Mouse (Mus musculus) C2C12 (cell line): Measurements from ENCODE around the gene Gm3072. TPM values are rescaled to one million over a fixed set of nuclear protein-coding genes. Genes with fewer than 3 reads are reported as not detected.
"Not testable (repeated sequence)": the region's sequence is repeated elsewhere in the genome, so short reads cannot be mapped to it uniquely, and the experiment has no call there.

Source experiments
- H3K27me3 ChIP-seq: one replicate; pipeline ENCODE4 v1.6.1; 2011; ENCODE audit not compliant: control insufficient read depth, insufficient read depth, insufficient read length
- H3K36me3 ChIP-seq: one replicate; pipeline ENCODE4 v1.6.1; 2011; ENCODE audit not compliant: control insufficient read depth, insufficient read depth
- H3K4me3 ChIP-seq: one replicate; pipeline ENCODE4 v1.5.1; 2011; ENCODE audit warnings: mild to moderate bottlenecking, control low read depth; ENCODE audit not compliant: poor library complexity, insufficient read depth, severe bottlenecking
- H3K79me2 ChIP-seq: one replicate; pipeline ENCODE4 v1.6.1; 2011; ENCODE audit not compliant: control insufficient read depth, insufficient read depth
- H3K79me3 ChIP-seq: one replicate; pipeline ENCODE4 v1.6.1; 2011; ENCODE audit warnings: low read depth, control low read depth
- H3ac ChIP-seq: one replicate; pipeline ENCODE3; 2011; ENCODE audit warnings: low read depth; ENCODE audit not compliant: control insufficient read depth, insufficient read length
- long read RNA-seq, 2 experiments: library from polyadenylated mRNA; unstranded; transcript quantifications; one replicate each; pipeline ENCODE4 v2.0.0; 2019 to 2020
- polyA plus RNA-seq: library from polyadenylated mRNA; unstranded; fragments of >200 nt; fragmentation: generic; extraction: Trizol; gene quantifications from one replicate; pipeline ENCODE4 v1.2.1, GENCODE M21; 2012; ENCODE audit warnings: missing spikeins

Gm3072 gene
- not detected for polyA plus RNA-seq
- long read RNA-seq, experiment 1 = 0 reads
- long read RNA-seq, experiment 2 = 0 reads

DNA sequence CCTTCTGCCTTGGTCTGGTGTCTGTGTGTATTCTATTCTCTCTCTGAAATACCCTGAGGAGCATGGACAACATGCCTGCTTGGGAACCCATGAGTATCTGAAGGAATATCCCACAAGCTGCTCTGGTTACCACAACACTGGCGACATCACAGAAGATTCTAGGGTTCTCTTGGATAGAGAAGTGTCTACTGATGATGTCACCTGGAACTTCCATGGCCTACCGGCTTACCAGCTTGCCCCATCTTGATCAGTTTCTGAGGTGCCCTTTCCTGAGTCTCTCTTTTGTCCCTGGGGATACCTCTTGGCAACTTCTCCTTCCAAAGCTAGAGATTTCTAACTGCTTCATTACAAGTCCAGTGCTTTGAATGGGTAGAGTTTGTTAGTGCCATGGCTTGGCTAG, at the start of gene Gm3072:
Gm3072 (minus strand) TSS at position 101 of the 400 bp plus-strand sequence.
- H3K79me2 ChIP-seq, H3K4me3 ChIP-seq, H3K27me3 ChIP-seq, H3ac ChIP-seq, H3K36me3 ChIP-seq, H3K79me3 ChIP-seq: not testable (repeated sequence)

DNA sequence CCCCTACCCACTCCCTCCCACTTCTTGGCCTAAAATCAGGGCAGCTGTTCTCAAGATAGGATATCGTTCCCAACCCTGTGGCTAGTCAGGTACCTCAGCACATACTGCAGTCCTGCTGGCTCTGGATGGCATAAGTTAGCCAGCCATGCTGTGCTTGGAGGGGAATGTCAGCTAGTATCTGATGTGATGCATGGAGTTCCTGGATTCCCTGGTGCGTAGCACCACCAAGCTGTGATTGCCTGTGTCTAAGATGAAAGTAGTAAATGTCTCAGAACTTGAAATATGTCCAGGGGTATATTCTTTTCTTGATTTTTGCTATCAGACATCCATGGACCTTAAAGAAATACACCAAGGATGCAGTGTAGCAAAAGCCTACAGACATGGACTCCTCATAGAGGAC, 23.8 kb upstream of the Gm3072 start:
- H3K27me3 ChIP-seq, H3K36me3 ChIP-seq, H3ac ChIP-seq, H3K79me3 ChIP-seq, H3K4me3 ChIP-seq, H3K79me2 ChIP-seq: not testable (repeated sequence)

DNA sequence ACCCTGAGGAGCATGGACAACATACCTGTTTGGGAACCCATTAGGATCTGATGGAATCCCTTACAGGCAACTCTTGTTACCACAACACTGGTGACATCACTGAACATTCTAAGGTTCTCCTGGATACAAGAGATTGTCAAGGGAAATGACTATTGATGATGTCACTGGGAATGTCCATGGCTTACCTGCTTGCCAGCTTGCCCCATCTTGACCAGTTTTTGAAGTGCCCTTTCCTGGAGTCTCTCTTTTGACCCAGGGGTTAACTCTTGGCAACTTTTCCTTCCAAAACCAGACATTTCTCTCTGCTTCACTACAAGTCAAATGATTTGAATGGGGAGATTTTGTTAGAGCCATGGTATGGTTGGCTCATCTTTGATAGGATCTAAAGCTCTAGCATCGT, 22.0 kb upstream of the Gm3072 start, which contains the start of gene Gm3676:
Gm3676 (minus strand) TSS at position 101 of the 400 bp plus-strand sequence.
- H3K79me3 ChIP-seq, H3K79me2 ChIP-seq, H3K27me3 ChIP-seq, H3K36me3 ChIP-seq, H3K4me3 ChIP-seq, H3ac ChIP-seq: not testable (repeated sequence)

DNA sequence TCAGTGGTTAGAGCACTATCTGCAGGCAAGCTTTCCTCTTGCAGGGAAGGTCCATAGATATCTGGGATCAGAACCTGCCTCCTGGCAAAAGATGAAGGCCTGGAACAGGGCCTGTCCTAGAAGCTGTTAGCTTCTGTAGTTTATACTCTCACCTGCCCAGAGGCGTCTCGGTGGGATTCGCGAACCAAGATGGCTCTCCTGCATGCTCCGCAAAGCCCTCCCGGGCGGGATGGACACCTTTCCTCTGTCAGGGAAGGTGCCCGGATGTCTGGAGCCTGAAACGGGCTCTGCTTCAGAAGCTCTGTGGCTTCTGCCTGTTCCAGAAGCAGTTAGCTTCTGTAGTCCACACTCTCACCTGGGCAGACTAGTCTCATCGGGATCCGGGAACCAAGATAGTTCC, 5.7 kb upstream of the Gm3072 start:
- H3ac ChIP-seq, H3K79me2 ChIP-seq, H3K4me3 ChIP-seq, H3K27me3 ChIP-seq, H3K36me3 ChIP-seq, H3K79me3 ChIP-seq: not testable (repeated sequence)

DNA sequence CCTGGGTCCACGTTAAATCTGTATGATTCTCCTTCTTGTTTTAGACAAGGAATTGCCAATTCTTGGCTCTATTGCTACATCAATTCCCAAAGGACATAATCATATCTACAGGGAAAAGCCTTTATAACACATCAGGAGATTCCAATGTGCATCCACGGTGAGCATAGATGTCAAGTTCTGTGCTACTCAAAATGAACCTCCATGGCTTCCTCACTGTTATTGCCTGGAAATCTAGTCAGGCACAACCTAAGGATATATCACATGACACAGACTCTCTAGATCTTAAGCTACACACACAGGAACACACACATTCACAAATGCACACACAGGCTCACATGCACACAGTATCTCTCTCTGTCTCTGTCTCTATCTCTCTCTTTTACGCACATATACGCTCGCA, 1.9 kb downstream of the Gm3072 start:
- H3ac ChIP-seq, H3K79me3 ChIP-seq, H3K79me2 ChIP-seq, H3K4me3 ChIP-seq, H3K27me3 ChIP-seq, H3K36me3 ChIP-seq: not testable (repeated sequence)

DNA sequence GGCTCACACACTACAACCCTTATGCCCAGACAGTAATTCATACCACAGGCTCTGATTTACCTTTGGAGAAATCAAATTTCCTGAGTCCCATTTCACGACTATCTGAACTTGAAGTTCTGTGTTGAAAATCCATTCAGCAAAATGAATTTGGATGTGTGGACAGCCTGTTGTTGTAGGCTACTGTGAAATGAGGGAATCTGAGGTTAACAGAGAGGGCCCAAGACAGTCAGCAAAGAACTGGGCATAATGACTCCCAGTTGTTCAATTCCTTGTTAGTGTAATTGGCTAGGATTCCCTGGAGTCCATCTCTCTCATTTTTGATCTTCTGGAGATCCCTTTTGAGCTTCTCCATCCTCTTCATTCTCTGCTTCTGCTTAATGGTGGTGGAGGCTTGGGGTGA, 13.7 kb downstream of the Gm3072 start:
- not testable (repeated sequence) for H3K4me3 ChIP-seq, H3K79me3 ChIP-seq, H3ac ChIP-seq, H3K36me3 ChIP-seq, H3K79me2 ChIP-seq, H3K27me3 ChIP-seq

DNA sequence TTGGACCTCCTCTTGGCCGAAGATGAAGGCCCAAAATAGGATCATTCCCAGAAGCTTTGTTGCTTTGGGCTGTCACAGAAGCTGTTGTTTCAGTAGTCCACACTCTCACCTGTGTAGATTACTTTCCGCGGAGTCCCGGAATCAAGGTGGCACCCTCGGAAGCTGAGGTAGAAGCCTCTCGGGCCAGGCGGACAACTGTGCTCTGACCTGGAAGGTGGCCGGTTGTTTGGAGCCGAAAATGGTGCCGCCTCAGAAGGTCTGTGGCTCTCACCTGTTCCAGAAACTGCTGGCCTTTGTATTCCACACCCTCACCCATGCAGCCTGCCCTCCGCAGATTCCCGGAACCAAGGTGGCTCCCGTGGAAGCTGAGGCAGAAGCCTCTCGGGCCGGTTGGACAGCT, 23.5 kb downstream of the Gm3072 start:
- not testable (repeated sequence) for H3K36me3 ChIP-seq, H3K27me3 ChIP-seq, H3ac ChIP-seq, H3K4me3 ChIP-seq, H3K79me3 ChIP-seq, H3K79me2 ChIP-seq

DNA sequence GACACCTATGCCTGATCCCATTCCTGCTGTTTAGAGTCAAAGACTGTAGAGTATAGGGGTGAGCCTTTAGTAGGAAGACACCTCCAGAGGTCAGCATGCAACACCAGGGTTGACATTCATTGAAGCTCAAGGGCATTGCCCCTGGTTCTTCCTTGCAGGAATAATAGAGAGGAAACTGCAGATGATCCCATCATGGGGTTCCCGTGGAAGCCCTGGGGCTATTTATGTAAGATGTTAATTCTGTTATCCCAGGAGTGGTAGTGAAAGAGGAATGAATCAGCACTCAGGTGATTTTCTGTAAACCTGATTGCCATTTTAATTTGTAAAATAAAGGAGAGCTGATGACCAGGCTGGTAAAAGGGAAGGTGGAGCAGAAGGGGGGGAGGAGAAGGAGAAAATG, 38.1 kb downstream of the Gm3072 start:
- H3K4me3 ChIP-seq, H3K36me3 ChIP-seq, H3ac ChIP-seq, H3K27me3 ChIP-seq, H3K79me3 ChIP-seq, H3K79me2 ChIP-seq: not testable (repeated sequence)

DNA sequence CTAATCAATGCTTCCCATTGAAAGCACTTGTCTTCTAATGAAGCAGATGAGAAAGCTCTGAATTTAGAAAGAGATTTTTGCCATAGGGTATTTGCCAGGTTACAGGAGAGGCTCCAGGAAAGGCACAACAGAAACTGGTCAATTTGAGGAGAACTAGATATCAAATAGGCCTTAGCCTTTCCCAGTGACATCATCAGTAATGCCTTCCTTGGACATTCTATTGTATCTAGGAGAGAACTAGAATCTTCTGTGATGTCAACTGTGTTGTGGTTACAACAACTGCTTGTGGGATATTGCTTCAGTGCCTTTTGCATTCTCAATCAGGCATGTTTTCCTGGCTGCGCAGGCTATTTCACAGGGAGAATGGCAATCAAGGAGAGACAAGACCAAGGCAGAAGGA, 51.5 kb downstream of the Gm3072 start, which contains the start of gene 1700049E17Rik2:
1700049E17Rik2 (plus strand) TSS at position 301 of the 400 bp plus-strand sequence.
- H3K36me3 ChIP-seq, H3K4me3 ChIP-seq, H3K27me3 ChIP-seq, H3K79me2 ChIP-seq, H3K79me3 ChIP-seq, H3ac ChIP-seq: not testable (repeated sequence)

Other genes starting within 250 kb of the Gm3072 start
- gene Gm7945, start 238.2 kb downstream of the Gm3072 start, polyA plus RNA-seq = not detected
- gene Gm6482, start 216.3 kb downstream of the Gm3072 start, polyA plus RNA-seq = not detected
- gene Gm7954, start 171.1 kb downstream of the Gm3072 start, polyA plus RNA-seq = not detected
- gene Gm3486, start 135.1 kb downstream of the Gm3072 start, polyA plus RNA-seq = not detected
- not detected for gene Gm7970, start 69.0 kb downstream of the Gm3072 start, polyA plus RNA-seq
- gene 1700049E17Rik2, start 51.4 kb downstream of the Gm3072 start, polyA plus RNA-seq = not detected
- not detected for gene Gm3676, start 21.9 kb upstream of the Gm3072 start, polyA plus RNA-seq
- not detected for gene Gm8068, start 77.3 kb upstream of the Gm3072 start, polyA plus RNA-seq
- not detected for gene Gm7929, start 126.0 kb upstream of the Gm3072 start, polyA plus RNA-seq
- gene Gm47189, start 147.8 kb upstream of the Gm3072 start, polyA plus RNA-seq = not detected